Mouse (Mus musculus) cerebellum, adult 2 months (tissue): ENCODE results near the gene Nos1. TPM values are rescaled to one million over a fixed set of nuclear protein-coding genes. Genes with fewer than 3 reads are reported as not detected.
A peak's percentile ranks its signal among the peaks of the same experiment; 100 is the strongest.
"Not testable (repeated sequence)": the region's sequence is repeated elsewhere in the genome, so short reads cannot be mapped to it uniquely, and the experiment has no call there.

Experiments used
- DNase-seq, 2 experiments: peaks; one replicate each; pipeline ENCODE4 v3.0.0; 2021
- H3K27ac ChIP-seq: fragments of 200-500 bp; 2 replicates; pipeline ENCODE4 v1.5.1; 2012; ENCODE audit warnings: low read length, control low read depth, inconsistent platforms; ENCODE audit not compliant: insufficient read depth
- H3K27me3 ChIP-seq: fragments of 200-500 bp; 2 replicates; pipeline ENCODE4 v1.6.1; 2012; ENCODE audit warnings: inconsistent platforms, mild to moderate bottlenecking, low read length, moderate library complexity; ENCODE audit not compliant: control insufficient read depth, insufficient read depth
- H3K4me1 ChIP-seq: fragments of 200-500 bp; 2 replicates; pipeline ENCODE4 v1.6.1; 2011; ENCODE audit warnings: low read length; ENCODE audit not compliant: control insufficient read depth, insufficient read depth
- H3K4me3 ChIP-seq: fragments of 200-500 bp; replicated peaks from 2 replicates; pipeline ENCODE3; 2011; ENCODE audit warnings: mild to moderate bottlenecking, low read depth, low read length, control low read depth; ENCODE audit not compliant: insufficient read depth
- CTCF ChIP-seq: fragments of 200-500 bp; IDR thresholded peaks from 2 replicates; pipeline ENCODE4 v1.5.1; 2011; ENCODE audit warnings: low read depth, mild to moderate bottlenecking, control low read depth, low read length, moderate library complexity, borderline replicate concordance; ENCODE audit not compliant: insufficient read depth
- POLR2A ChIP-seq: fragments of 200-500 bp; IDR thresholded peaks from 2 replicates; pipeline ENCODE4 v1.6.1; 2011; ENCODE audit warnings: low read length, control low read depth, borderline replicate concordance; ENCODE audit not compliant: insufficient read depth
- WGBS: fragments of 180-500 bp; shearing (Covaris S2); methylation state at CpG from one replicate; pipeline ENCODE4 v1.1.7; 2018; 5-methylcytosine and 5-hydroxymethylcytosine counted together
- polyA plus RNA-seq: library from polyadenylated mRNA; depleted of rRNA; stranded (reverse); fragments of >200 nt; gene quantifications from 2 replicates; pipeline ENCODE4 v1.2.3, GENCODE M21; 2012

Gene Nos1
- polyA plus RNA-seq, 1 experiment = 28.0 TPM

GRCm38 (mm10) chr5:117864588-117865300, 83.9 kb downstream of the Nos1 start:
- Histone ChIP-seq H3K4me3 (no peak overlapping the region), H3K27me3 (no peaks in the 10 kb centered on the region), H3K27ac (peak overlapping the region; percentile 95), H3K4me1 (peaks cover 15% of the 10 kb centered on the region; the same call in 1 of the 2 replicates)
- peak; percentile 49; the same call in 1 of the 2 replicates for TF ChIP-seq POLR2A
- TF ChIP-seq CTCF = no peak; the same call in 1 of the 2 replicates
- WGBS = 9% methylated on average over 13 of the region's 13 CpGs
- DNase-seq = peak; percentile 81 to 86

GRCm38 (mm10) chr5:117865876-117866275, 85.0 kb downstream of the Nos1 start:
- TF ChIP-seq CTCF = no peak
- TF ChIP-seq POLR2A = no peak
- DNase-seq = no peak
- H3K4me1 ChIP-seq = peaks cover 21% of the 10 kb centered on the region; the same call in 1 of the 2 replicates
- H3K27ac ChIP-seq = no peak overlapping the region
- no peak overlapping the region for H3K4me3 ChIP-seq
- 93% methylated on average over 16 of the region's 16 CpGs for WGBS
- H3K27me3 ChIP-seq = no peaks in the 10 kb centered on the region

DNA sequence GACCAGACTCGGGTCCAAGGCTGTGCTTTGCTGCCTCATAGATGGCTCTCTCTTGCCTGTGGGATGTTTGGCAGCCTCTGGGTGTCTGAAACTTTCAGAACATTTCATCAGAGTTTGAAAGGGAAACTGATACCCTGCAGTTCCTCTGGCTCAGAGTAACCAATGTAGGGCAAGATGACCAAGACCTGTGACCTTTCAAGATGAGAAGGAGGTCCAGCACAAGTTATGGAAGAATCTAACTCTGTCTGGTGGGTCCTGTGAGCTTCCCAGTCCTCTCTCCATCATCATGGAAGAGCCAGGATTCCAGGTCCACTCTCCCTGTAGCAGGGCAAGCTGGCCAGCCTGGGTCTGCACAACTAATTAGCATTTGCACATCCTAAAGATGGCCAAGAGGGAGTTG, 90.8 kb downstream of the Nos1 start:
- 69% methylated on average over 1 of the region's 1 CpGs for WGBS
- TF ChIP-seq POLR2A (no peak), CTCF (no peak)

GRCm38 (mm10) chr5:117873807-117874206, 93.0 kb downstream of the Nos1 start:
- DNase-seq = peak; percentile 80 to 88
- Histone ChIP-seq H3K4me3 (no peak overlapping the region), H3K27ac (0 out of 2 replicates have a peak overlapping the region, but pooled peaks have one; percentile 57), H3K27me3 (no peaks in the 10 kb centered on the region), H3K4me1 (peaks cover 29% of the 10 kb centered on the region)
- 11% methylated on average over 8 of the region's 8 CpGs for WGBS
- TF ChIP-seq CTCF (no peak), POLR2A (no peak)

More for the DNA sequence above, 90.8 kb downstream of the Nos1 start:
- no peak for DNase-seq
- H3K4me3 ChIP-seq = no peak overlapping the region
- H3K4me1 ChIP-seq = peaks cover 29% of the 10 kb centered on the region
- no peaks in the 10 kb centered on the region for H3K27me3 ChIP-seq
- H3K27ac ChIP-seq = no peak overlapping the region

DNA sequence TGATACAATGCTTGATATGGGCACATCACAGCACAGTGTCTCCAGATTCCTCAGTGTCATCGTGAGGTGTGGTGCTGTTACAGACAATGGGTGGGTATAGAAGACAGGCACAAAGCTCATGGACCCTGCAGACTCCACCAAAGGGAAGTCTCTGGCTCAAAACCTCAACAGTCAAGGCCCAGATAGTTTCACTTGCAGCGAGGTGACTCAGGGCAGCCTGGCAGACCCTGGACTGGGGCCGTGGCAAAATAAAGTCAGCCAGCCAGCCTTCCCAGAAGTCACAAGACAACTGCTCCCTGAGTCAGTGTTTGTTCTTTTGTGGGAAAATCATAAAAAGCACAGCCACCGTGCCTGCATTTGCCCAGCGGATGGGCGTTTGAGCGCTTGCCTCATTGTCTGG, 93.4 kb downstream of the Nos1 start:
- Histone ChIP-seq H3K27ac (0 out of 2 replicates have a peak overlapping the region, but pooled peaks have one; percentile 57), H3K27me3 (no peaks in the 10 kb centered on the region), H3K4me1 (peaks cover 29% of the 10 kb centered on the region), H3K4me3 (no peak overlapping the region)
- no peak for DNase-seq
- WGBS = 70% methylated on average over 7 of the region's 7 CpGs
- no peak for TF ChIP-seq CTCF
- TF ChIP-seq POLR2A = no peak

DNA sequence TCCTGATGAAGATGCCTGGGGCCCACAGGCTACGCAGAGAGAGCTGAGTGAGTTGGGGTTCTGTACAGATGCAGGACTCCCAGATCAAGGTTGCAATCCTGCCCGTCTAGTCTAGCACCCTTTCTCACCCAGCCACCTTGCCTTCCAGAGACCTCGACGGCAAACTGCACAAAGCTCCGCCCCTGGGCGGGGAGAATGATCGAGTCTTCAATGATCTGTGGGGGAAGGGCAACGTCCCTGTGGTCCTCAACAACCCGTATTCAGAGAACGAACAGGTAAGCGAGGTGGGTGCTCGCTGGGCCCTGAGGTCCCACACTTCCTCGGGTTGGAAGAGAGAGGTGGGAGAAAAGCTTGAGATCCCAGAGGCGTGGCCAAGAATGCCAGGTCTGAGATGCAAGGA, 98.3 kb downstream of the Nos1 start:
- Histone ChIP-seq H3K4me3 (no peak overlapping the region), H3K27me3 (no peaks in the 10 kb centered on the region), H3K4me1 (peaks cover 24% of the 10 kb centered on the region), H3K27ac (no peak overlapping the region)
- 70% methylated on average over 14 of the region's 14 CpGs for WGBS
- no peak for DNase-seq
- TF ChIP-seq CTCF (no peak), POLR2A (no peak)

GRCm38 (mm10) chr5:117880916-117881555, 100.2 kb downstream of the Nos1 start:
- Histone ChIP-seq H3K27me3 (no peaks in the 10 kb centered on the region), H3K27ac (peak overlapping the region; percentile 41; the same call in 1 of the 2 replicates), H3K4me1 (peaks cover 10% of the 10 kb centered on the region), H3K4me3 (no peak overlapping the region)
- no peak for TF ChIP-seq POLR2A
- TF ChIP-seq CTCF = no peak
- DNase-seq = peak; percentile 74 to 88
- WGBS = 22% methylated on average over 9 of the region's 9 CpGs

DNA sequence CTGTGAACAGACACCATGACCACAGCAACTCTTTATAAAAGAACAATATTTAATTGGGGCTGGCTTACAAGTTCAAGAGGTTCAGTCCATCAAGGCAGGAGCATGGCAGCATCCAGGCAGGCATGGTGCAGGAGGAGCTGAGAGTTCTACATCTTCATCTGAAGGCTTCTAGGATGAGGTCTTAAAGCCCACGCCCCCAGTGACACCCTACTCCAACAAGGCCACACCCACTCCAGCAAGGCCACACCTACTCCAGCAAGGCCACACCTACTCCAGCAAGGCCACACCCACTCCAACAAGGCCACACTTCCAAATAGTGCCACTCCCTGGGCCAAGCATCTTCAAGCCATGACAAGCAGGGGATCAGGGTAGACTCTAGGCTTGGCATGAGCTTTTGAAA, 101.6 kb downstream of the Nos1 start:
- not testable (repeated sequence) for H3K4me3 ChIP-seq, H3K27ac ChIP-seq, H3K4me1 ChIP-seq, H3K27me3 ChIP-seq, DNase-seq
- WGBS = 92% methylated on average over 1 of the region's 1 CpGs
